Mouse (Mus musculus): ENCODE results near the gene Fanca. TPM values are rescaled to one million over a fixed set of nuclear protein-coding genes. Genes with fewer than 3 reads are reported as not detected.
"Not testable (repeated sequence)": the region's sequence is repeated elsewhere in the genome, so short reads cannot be mapped to it uniquely, and the experiment has no call there.

Fanca gene
- total RNA-seq, 2 experiments from 2014 or later, result not detected

- no peak for DNase-seq (ENCODE audit: low spot score)
These were observed 46.5 kb downstream of the Fanca start for GRCm38 (mm10) chr8:123271901-123272300.

GRCm38 (mm10) chr8:123271147-123271546 lies 47.2 kb downstream of the Fanca start:
- DNase-seq (ENCODE audit: low spot score), result no peak

GRCm38 (mm10) chr8:123267926-123268656 lies 50.3 kb downstream of the Fanca start:
- DNase-seq (ENCODE audit: low spot score), result no peak

DNA sequence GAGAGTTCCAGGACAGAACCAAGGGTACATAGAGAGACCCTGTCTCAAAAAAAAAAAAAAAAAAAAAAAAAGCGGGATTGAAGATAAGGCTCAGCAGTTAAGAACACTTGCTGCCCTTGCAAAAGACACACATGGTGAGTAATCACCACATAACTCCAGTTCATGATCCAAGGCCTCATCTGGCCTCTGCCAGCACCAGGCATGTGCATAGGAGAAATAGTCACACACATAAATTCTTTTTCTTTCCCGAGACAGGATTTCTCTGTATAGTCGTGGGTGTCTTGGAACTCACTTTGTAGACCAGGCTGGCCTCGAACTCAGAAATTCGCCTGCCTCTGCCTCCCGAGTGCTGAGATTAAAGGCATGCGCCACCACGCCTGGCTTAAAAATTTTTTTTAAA lies 60.8 kb downstream of the Fanca start:
- not testable (repeated sequence) for DNase-seq (ENCODE audit: low spot score)

- DNase-seq (ENCODE audit: low spot score), result no peak
These were observed 61.3 kb downstream of the Fanca start for GRCm38 (mm10) chr8:123257114-123257513.

GRCm38 (mm10) chr8:123255170-123255569 lies 63.2 kb downstream of the Fanca start:
- no peak for DNase-seq (ENCODE audit: low spot score)

GRCm38 (mm10) chr8:123254099-123254885 lies 64.1 kb downstream of the Fanca start, which contains the start of the genes Zfp276 and Vps9d1:
Gene Zfp276 (plus strand): TSS chr8:123254195.
Gene Vps9d1 (minus strand): TSS chr8:123254348.
- peak; percentile 81 for DNase-seq (ENCODE audit: low spot score)

DNA sequence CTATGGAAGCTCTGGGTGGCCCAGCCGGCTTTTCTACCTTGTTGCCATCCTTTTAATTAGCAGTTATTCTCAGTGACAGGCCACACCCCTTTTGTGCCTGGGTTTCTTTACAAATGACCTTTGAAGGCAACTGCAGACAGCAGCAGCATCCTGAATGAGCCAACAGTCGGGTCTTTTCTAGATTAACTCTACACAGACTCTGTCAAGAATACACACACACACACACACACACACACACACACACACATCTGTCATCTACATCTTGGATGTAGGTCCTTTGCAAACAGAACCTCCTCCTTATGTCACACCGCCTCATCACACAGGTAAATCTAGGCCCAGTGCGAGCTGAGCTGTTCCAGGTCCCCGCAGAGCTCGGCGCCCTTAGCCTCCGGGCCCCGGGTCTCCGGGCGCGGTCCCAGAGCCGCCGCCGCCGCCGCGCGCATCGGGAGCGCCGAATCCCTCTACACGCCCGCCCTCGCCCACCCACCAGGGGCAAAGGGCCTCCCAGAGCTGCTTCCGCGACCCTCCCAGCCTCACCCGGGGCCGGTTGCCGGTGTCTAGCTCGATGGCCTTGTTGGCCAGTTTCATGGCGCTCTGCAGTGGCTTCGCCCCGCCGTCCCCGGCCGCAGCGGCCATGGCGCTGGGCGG lies 64.8 kb downstream of the Fanca start:
- no peak for DNase-seq (ENCODE audit: low spot score)

GRCm38 (mm10) chr8:123252925-123253324 lies 65.5 kb downstream of the Fanca start:
- no peak for DNase-seq (ENCODE audit: low spot score)

- no peak for DNase-seq (ENCODE audit: low spot score)
These were observed 67.4 kb downstream of the Fanca start for GRCm38 (mm10) chr8:123250940-123251339.

DNA sequence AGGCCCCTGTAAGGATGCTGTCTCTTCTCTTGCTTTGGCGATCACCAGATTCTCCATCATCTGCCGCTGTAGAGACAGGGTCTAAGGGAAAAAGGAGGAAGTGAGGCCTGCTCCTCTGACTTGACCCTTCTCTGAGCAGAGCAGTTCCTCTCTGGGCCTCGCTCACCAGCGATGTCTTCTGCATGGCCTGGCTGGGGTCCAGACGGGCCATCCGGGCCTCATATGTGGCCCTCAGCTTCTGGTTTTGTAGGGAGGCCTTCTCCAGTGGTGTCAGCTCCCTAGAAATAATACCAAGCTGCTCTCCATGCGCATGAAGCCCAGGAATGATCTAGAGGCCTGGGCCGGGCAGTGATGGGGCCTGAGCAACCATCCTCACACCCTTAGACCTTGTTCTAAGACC lies 69.8 kb downstream of the Fanca start:
- DNase-seq (ENCODE audit: low spot score), result no peak

- no peak for DNase-seq (ENCODE audit: low spot score)
These were observed 70.6 kb downstream of the Fanca start for GRCm38 (mm10) chr8:123247748-123248147.

DNA sequence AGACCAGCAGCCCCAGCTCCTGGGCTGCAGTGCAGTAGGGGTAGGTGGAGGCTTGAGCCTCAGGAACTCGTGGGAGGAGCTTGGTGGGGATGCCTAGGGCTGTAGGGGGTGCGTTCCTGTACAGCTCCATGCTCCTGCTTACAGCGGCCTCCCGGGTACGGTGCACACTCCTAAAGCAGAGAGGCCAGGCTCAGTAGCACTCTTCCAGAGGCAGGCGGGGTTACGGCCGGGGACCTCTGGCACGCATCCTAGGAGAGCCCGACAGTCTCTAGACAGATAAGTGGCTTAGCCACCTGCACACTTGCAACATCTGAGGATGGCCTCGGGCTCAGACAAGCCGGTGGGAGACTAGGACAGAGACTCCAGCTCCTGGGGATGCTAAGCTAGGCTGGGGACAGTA lies 72.8 kb downstream of the Fanca start:
- DNase-seq (ENCODE audit: low spot score), result no peak

GRCm38 (mm10) chr8:123244382-123244781 lies 74.0 kb downstream of the Fanca start:
- DNase-seq (ENCODE audit: low spot score), result no peak

DNA sequence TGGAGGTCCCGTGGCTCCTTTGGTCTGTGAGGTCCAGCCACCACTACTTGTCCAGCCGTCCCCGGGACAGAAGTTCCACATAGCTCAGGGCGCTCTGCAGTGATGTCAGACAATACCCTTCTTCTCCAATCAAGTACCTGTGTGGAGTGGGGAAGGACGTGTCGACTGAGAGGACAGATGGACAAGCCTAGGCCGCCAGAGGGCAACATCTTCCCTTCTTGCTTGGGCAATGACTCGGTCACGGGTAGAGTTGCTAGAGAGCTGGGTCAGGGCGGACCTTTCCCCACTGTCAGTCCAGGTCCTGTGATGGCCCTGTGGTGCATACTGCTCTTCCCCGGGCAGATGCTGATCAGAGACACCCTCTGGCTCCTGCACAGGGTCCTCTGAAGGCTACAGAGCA lies 75.3 kb downstream of the Fanca start:
- no peak for DNase-seq (ENCODE audit: low spot score)

DNA sequence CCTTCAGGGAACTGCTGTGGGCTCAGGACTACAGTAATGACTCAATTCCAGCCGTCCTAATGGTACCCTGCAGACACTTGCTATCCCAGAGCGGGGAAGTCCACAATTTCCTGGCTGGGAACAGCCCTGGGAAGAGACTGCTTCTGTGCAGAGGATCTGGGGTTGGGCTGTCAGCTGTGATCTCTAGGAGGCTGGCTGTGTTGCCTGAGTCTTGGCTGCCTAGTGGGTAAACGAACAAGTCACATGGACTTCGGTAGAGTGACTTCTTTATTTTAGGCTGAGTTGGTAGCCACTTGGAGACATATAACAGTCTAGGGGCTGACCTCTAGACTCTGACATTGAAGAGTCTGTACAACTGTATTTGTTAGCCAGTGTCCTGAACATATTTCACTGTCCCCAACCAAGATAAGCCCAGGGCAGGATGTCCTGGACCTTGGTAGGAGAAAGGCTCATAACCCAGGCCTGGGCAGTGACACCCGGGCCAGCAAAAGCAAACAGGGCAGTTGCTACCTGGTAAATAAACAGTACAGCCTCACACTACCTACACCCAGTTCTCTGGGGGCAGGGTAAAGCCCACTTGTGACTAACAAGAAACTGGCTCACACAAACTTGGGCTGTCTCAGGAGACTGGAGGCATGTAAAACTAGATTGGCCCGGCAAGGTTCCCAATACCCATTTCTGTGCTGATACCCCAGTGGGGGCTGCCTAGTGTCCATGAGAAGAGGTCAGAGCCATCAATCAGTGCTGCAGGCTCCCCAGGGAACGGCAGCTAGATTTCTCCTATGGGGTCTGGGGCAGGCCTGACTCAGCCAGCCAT lies 76.1 kb downstream of the Fanca start:
- DNase-seq (ENCODE audit: low spot score), result no peak

DNA sequence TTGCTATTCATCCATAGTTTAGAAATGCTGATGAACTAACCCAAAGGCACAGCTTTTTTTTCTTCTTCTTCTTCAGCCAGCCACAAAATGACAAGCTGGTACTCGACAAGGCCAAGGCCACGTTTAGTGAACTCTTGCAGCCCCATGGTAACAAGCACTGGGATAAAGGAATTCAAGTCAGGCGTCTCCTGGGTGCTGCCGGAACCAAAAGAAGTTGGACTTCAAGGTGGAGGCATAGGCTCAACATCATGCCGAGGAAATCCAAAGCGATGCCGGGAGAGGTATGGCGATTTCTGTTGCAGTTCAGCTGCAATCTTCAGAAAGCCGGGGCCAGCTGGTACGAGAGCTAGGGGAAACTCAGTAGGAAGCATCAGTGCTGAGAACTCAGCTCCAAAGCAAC lies 79.0 kb downstream of the Fanca start:
- no peak for DNase-seq (ENCODE audit: low spot score)

- peak; percentile 85 for DNase-seq (ENCODE audit: low spot score)
These were observed 82.6 kb downstream of the Fanca start, which contains the start of gene Spata2l for GRCm38 (mm10) chr8:123235520-123236497. Gene Spata2l (minus strand): TSS chr8:123236233.

DNA sequence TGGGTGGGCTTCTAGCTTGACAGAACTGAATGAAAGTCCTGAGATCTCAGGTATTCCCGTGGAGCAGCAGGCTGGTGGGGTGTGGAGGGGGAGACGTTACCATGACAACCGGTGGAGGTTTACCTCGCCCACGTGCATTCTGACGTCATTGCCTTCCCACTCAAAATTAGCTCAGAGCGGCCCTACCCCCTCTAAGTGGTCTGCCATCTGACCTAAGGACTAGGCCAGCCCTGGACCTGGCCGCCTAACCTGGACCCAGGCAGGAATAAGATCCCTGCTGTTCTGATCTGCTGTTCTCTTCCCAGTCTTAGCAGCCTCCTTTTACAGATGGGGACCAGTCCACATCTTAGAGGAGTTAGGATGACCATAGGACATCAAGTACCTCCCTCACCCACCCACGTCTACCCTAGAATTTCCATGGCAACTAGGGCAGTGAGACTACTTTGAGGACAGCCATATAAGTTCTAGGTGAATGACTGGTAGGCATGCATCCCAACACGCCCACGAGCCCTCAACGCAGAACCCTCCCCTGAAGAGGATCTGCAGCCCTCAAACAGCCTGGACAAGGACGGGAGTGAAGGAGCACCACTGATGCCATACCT lies 83.4 kb downstream of the Fanca start:
- DNase-seq (ENCODE audit: low spot score), result no peak

- no peak for DNase-seq (ENCODE audit: low spot score)
These were observed 84.6 kb downstream of the Fanca start for GRCm38 (mm10) chr8:123233760-123234159.
